Mouse (Mus musculus) E14TG2a.4 (cell line): ENCODE results near the gene Dctn1.
A peak's percentile ranks its signal among the peaks of the same experiment; 100 is the strongest.

Experiments
- H3K27me3 ChIP-seq: 2 replicates; pipeline ENCODE4 v1.6.1; 2014; ENCODE audit warnings: low read length, control low read depth; ENCODE audit not compliant: insufficient read depth
- H3K36me3 ChIP-seq: 2 replicates; pipeline ENCODE4 v1.6.1; 2014; ENCODE audit warnings: low read length, control low read depth; ENCODE audit not compliant: insufficient read depth
- H3K4me1 ChIP-seq: replicated peaks from 2 replicates; pipeline ENCODE4 v1.6.1; 2014; ENCODE audit warnings: low read depth, low read length, control low read depth
- H3K4me3 ChIP-seq: replicated peaks from 2 replicates; pipeline ENCODE4 v1.5.1; 2014; ENCODE audit warnings: mild to moderate bottlenecking, low read length
- H3K9me3 ChIP-seq: 2 replicates; pipeline ENCODE4 v1.6.1; 2014; ENCODE audit warnings: low read length, control low read depth
- CTCF ChIP-seq: conservative IDR thresholded peaks from 2 replicates; pipeline ENCODE4 v1.5.1; 2014; ENCODE audit warnings: low read length
- NANOG ChIP-seq: IDR thresholded peaks from 2 replicates; pipeline ENCODE4 v1.6.1; 2014; ENCODE audit warnings: borderline replicate concordance, low read length, mixed read lengths
- POU5F1 ChIP-seq: IDR thresholded peaks from 2 replicates; pipeline ENCODE4 v1.6.1; 2014; ENCODE audit warnings: low read length, borderline replicate concordance

Gene Dctn1

DNA sequence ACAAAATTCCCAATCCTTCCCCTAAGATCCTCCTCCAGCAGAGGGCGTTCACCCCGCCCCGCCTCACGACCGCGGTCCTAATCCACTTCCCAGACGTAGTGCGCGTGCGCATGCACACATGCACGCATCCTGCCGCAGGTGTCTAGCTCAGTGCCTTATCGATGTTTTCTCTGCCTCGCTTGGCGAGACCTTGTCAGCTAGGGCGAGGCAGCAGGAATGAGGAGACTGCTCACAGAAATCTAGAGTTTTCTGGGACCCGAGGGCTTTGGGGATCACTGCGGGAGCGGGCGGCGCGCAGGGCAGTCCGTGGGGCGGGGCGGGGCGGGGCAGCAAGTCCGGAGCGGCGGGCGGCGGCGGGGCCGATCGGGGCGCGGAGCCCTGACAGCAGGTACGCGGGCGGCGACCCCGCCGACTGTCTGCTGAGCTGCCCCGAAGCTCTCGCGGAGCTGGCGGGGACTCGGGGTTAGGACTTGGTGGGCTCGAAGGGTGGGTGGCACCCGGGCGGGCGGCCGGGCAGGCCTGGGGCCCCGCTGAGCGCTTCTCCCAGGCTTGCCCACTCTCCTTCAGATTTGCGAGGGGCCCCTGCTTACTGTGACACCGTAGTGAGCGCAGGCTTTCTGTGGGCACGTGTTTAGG lies at the start of gene Dctn1:
Dctn1 (plus strand) TSS at position 314 of the 636 bp plus-strand sequence.
- Histone ChIP-seq H3K27me3 (peaks cover 20% of the 10 kb centered on the region), H3K36me3 (peaks cover 12% of the 10 kb centered on the region; the same call in 1 of the 2 replicates), H3K9me3 (no peaks in the 10 kb centered on the region), H3K4me3 (peak within 1 kb of the TSS; percentile 94), H3K4me1 (peaks cover 45% of the 10 kb centered on the region)
- TF ChIP-seq CTCF (peak; percentile 72), POU5F1 (no peak), NANOG (no peak)

DNA sequence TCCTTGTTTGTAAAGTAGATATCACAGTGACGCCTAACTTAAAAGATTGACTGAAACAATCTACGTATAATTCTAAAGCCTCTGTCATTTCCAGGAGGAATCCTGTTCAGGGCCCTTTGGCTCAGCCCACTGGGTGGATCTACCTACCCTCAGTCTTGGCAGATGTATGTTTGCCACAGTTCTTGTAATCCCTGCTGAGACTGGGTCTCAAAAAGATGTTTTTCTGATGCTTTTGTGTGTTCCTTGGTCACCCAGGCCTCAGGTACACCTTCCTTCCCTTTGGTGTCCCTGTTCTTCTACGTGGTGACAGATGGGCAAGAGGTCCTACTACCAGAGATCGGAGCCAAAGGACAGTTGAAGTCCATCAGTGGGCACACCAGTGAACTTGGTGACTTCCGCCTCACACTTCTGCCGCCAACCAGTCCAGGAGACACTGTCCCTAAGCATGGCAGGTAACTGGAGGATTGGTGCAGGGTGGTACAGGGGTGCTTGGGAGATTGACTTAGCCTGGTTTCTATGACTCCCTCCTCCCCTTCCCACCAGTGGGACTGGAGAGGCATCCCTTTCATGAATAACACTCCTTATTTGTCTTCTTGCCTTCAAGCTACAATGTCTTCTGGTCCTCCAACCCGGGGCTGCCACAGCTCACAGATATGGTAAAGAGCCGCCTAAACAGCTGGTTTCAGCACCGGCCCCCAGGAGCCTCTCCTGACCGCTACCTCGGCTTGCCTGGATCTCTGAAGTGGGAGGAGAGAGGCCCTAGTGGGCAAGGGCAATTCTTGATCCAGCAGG lies 49.2 kb upstream of the Dctn1 start:
- Histone ChIP-seq H3K4me1 (peaks cover 64% of the 10 kb centered on the region), H3K4me3 (peak overlapping the region; percentile 89), H3K36me3 (peaks cover 37% of the 10 kb centered on the region), H3K27me3 (no peaks in the 10 kb centered on the region), H3K9me3 (no peaks in the 10 kb centered on the region)
- TF ChIP-seq NANOG (no peak), CTCF (no peak), POU5F1 (no peak)

DNA sequence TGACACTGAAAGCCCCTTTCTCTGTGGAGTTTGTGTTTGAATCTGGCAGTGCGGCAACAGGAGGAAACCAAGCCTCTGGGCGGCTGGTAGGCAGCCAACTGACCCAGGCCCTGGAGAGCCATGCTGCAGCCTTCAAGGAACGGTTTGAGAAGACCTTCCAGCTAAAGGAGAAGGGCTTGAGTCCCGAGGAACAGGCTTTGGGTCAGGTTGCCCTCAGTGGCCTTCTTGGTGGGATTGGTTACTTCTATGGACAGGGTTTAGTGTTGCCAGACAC lies 48.6 kb upstream of the Dctn1 start:
- Histone ChIP-seq H3K27me3 (no peaks in the 10 kb centered on the region), H3K4me3 (peak overlapping the region; percentile 89; the same call in 1 of the 2 replicates), H3K9me3 (no peaks in the 10 kb centered on the region), H3K4me1 (peaks cover 60% of the 10 kb centered on the region), H3K36me3 (peaks cover 37% of the 10 kb centered on the region)
- no peak for TF ChIP-seq POU5F1
- no peak for TF ChIP-seq NANOG
- no peak for TF ChIP-seq CTCF

DNA sequence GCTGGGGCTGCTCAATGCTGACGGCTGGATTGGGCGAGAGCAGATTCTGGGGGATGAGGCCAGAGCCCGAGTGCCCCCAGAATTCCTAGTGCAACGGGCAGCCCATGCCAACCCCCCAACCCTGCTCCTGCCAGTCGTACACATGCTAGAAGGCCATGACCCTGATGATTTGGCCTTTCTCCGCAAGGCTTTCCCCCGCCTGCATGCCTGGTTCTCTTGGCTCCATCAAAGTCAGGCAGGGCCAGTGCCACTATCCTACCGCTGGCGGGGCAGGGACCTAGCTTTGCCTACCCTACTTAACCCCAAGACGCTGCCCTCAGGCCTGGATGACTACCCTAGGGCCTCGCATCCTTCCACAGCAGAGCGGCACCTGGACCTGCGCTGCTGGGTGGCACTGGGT lies 48.1 kb upstream of the Dctn1 start:
- H3K4me3 ChIP-seq: peak overlapping the region; percentile 13; the same call in 1 of the 2 replicates
- no peaks in the 10 kb centered on the region for H3K27me3 ChIP-seq
- TF ChIP-seq CTCF: no peak
- TF ChIP-seq POU5F1: no peak
- TF ChIP-seq NANOG: no peak
- peaks cover 65% of the 10 kb centered on the region for H3K4me1 ChIP-seq
- H3K36me3 ChIP-seq: peaks cover 37% of the 10 kb centered on the region
- H3K9me3 ChIP-seq: no peaks in the 10 kb centered on the region

DNA sequence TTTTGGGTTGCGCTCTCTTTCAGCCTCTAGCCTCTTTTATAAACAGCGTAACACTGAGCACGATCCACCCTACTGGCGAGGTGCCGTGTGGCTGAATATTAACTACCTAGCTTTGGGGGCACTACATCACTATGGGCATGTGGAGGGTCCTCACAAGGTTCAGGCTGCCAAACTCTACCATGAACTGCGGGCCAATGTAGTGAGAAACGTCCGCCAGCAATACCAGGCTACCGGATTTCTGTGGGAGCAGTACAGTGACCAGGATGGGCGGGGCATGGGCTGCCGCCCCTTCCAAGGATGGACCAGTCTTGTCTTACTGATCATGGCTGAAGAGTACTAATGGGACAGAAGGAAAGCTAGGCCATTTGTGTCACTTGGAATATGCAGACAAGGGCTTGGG lies 47.4 kb upstream of the Dctn1 start:
- Histone ChIP-seq H3K36me3 (peaks cover 42% of the 10 kb centered on the region), H3K4me1 (peaks cover 71% of the 10 kb centered on the region), H3K27me3 (no peaks in the 10 kb centered on the region), H3K9me3 (no peaks in the 10 kb centered on the region), H3K4me3 (no peak overlapping the region)
- TF ChIP-seq NANOG (no peak), POU5F1 (no peak)

DNA sequence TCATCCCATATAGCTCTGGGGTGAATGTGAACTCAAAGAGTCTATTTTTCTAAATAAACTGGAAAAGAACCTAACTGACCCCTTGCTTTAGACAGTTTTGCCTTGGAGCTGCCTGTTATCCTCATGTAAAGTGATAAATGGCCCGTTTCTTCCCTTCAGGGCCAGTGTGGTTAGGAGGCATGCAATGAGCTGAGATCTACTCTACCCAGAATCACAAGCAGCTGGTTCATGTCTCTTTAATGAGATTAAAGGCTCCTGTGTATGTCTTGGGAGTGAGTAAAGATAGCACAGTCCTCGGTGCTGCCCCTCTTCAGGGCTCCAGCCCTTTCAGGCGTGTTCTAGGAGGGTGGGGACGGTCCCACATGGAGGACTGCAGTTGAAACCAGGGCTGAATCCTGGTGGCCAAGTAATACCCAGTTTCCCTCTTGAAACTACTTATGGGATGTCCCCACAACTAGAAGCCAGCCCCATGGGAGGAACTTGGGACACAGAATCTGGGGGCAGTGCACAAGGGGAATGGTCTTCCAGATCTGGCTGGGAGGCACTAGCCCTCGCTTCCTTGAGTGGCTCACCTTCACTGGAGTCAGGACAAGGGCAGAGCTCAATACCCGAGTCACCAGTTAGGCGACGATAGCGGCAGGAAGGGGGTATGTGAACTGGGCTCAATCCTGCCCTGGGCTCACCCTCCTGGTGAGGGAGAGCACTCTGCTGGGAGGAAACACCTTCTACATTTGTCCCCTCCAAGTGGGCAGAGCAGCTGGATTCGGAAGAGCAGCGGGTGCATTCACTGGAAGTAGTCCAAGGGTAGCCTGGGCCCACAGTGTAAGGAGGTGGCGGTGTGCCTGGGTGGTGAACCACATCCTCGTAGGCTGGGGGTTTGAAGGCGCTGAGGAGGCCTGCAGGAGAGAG lies 46.6 kb upstream of the Dctn1 start:
- Histone ChIP-seq H3K36me3 (peaks cover 48% of the 10 kb centered on the region), H3K9me3 (no peaks in the 10 kb centered on the region)
- TF ChIP-seq POU5F1 (no peak), CTCF (no peak), NANOG (no peak)

DNA sequence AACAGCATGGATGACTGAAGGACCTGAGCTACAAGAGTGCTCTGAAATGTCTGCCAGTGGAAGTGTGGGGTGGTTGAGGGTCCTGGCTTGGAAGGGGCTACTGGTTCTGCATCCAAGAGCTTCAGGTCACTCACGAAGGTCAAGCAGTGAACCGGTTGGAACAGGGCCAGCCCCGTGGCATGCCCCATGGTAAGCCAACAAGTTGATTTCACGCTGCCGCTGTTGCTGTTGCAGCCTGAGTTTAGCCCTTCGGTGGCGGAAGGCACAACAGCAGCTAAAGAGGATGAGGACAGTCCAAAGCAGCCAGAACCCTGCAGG lies 46.0 kb upstream of the Dctn1 start:
- Histone ChIP-seq H3K4me1 (peaks cover 73% of the 10 kb centered on the region), H3K36me3 (peaks cover 48% of the 10 kb centered on the region), H3K27me3 (no peaks in the 10 kb centered on the region), H3K9me3 (no peaks in the 10 kb centered on the region), H3K4me3 (peak overlapping the region; percentile 91; the same call in 1 of the 2 replicates)
- TF ChIP-seq POU5F1 (no peak), NANOG (no peak), CTCF (no peak)

More for the DNA sequence above, 46.6 kb upstream of the Dctn1 start:
- Histone ChIP-seq H3K27me3 (no peaks in the 10 kb centered on the region), H3K4me3 (0 out of 2 replicates have a peak overlapping the region, but pooled peaks have one; percentile 3), H3K4me1 (peaks cover 73% of the 10 kb centered on the region)

DNA sequence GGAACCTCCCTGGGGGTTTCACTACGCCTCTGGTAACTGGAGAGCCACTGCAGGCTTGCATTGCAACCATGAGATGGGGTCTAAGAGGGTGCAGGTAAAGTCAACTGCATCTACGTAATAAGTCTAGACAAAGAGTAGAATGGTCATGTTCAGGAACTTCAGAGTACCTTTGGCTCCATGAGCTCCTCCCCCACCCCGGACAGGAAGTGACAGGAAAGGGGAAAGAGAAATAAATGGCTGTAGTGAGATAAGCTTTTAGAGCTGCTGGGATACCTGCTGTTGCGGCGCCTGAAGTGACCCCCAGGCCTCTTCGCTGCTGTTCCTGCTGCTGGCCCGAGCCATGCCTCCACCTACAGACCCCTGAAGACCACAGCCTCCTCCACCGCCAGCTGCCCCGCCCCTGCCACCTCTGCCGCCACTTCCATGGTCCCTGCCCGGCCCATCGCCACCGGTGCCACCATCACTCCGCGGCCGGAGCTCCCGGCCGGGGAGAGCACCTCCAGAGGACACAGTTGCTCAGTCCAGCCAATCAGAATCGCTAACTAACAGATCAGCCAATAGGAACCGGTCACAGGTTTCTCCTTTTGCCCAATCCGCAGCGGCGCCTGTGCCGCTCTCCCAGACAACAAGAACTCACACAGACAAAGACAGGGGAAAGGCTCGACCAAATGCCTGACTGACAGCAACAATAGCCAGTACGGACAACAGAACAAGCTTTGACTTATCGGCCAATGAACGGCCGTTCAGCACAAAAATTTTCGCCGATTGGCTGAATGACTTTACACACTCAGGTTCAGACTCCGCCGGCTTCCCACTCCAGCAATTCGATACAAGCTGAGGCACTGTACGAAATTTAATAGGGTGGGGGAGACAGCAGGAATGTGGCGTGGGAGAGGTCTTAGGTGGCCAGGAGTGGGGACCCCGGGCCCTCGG lies 44.5 kb upstream of the Dctn1 start, which contains the start of gene Wbp1:
Wbp1 (minus strand) TSS at position 630 of the 933 bp plus-strand sequence.
- peaks cover 48% of the 10 kb centered on the region for H3K36me3 ChIP-seq

More for the DNA sequence above, 44.5 kb upstream of the Dctn1 start, which contains the start of gene Wbp1:
- TF ChIP-seq POU5F1 (no peak), CTCF (no peak), NANOG (no peak)
- Histone ChIP-seq H3K9me3 (no peaks in the 10 kb centered on the region), H3K4me3 (peak within 1 kb of the TSS; percentile 91), H3K27me3 (no peaks in the 10 kb centered on the region), H3K4me1 (peaks cover 76% of the 10 kb centered on the region)
